Mouse (Mus musculus) CH12.LX (cell line): ENCODE measurements around the gene Fasn. TPM values are rescaled to one million over a fixed set of nuclear protein-coding genes. Genes with fewer than 3 reads are reported as not detected.

Experiments
- DNase-seq: peaks from one replicate; pipeline ENCODE4 v3.0.0-alpha.2; 2013; ENCODE audit errors: extremely low read depth
- H3K27ac ChIP-seq: 2 replicates; pipeline ENCODE4 v1.5.1; 2012; ENCODE audit warnings: low read depth, mild to moderate bottlenecking, control low read depth, moderate library complexity; ENCODE audit not compliant: insufficient read depth
- H3K27me3 ChIP-seq: replicated peaks from 2 replicates; pipeline ENCODE3; 2012; ENCODE audit warnings: inconsistent platforms
- H3K36me3 ChIP-seq, 2 experiments: replicated peaks in 1 of 2; 2 replicates each; pipeline versions ENCODE3 to v1.6.1; 2012; ENCODE audit warnings: inconsistent platforms in 1 of 2, low read length in 1 of 2, mild to moderate bottlenecking in 1 of 2, mixed read lengths in 1 of 2, moderate library complexity in 1 of 2; ENCODE audit not compliant: control insufficient read depth in 1 of 2, insufficient read depth in 1 of 2
- H3K4me1 ChIP-seq, 2 experiments: 2 replicates each; pipeline ENCODE4 v1.6.1; 2012; ENCODE audit warnings: inconsistent platforms in 1 of 2, moderate library complexity in 1 of 2; ENCODE audit not compliant: insufficient read depth in 2 of 2, control insufficient read depth in 1 of 2
- H3K4me2 ChIP-seq: 2 replicates; pipeline ENCODE4 v1.6.1; 2012; ENCODE audit warnings: low read depth, mild to moderate bottlenecking, control low read depth; ENCODE audit not compliant: poor library complexity, insufficient read depth, severe bottlenecking
- H3K4me3 ChIP-seq, 3 experiments: fragments of 150-350 bp in 1 of 3; sonication (generic) in 1 of 3; replicated peaks in 1 of 3; 2 replicates each; pipeline versions ENCODE3 to v1.5.1; 2011 to 2012; ENCODE audit warnings: low read depth in 2 of 3, low read length in 2 of 3, mild to moderate bottlenecking in 2 of 3, moderate library complexity in 2 of 3, control low read depth in 1 of 3, improper control_type of control experiment in 1 of 3, inconsistent platforms in 1 of 3, mixed read lengths in 1 of 3; ENCODE audit not compliant: poor library complexity in 1 of 3
- H3K79me2 ChIP-seq: replicated peaks from 2 replicates; pipeline ENCODE4 v1.6.1; 2012; ENCODE audit warnings: mild to moderate bottlenecking, moderate library complexity; ENCODE audit not compliant: control insufficient read depth, poor library complexity, insufficient read depth, severe bottlenecking; ENCODE audit errors: extremely low read depth
- H3K9ac ChIP-seq: 2 replicates; pipeline ENCODE4 v1.6.1; 2012; ENCODE audit warnings: low read depth, mild to moderate bottlenecking, control low read depth, moderate library complexity; ENCODE audit not compliant: insufficient read depth
- H3K9me3 ChIP-seq: replicated peaks from 2 replicates; pipeline ENCODE3; 2012; ENCODE audit warnings: low read length, inconsistent platforms, mixed read lengths
- CHD2 ChIP-seq: IDR thresholded peaks from 2 replicates; pipeline ENCODE4 v1.6.1; 2011; ENCODE audit warnings: low read length, improper control_type of control experiment
- E2F4 ChIP-seq: IDR thresholded peaks from 2 replicates; pipeline ENCODE4 v1.6.1; 2011; ENCODE audit warnings: low read depth, low read length, improper control_type of control experiment; ENCODE audit not compliant: insufficient replicate concordance
- ELF1 ChIP-seq: IDR thresholded peaks from 2 replicates; pipeline ENCODE4 v1.6.1; 2014; ENCODE audit warnings: low read depth, mild to moderate bottlenecking, inconsistent platforms, low read length, improper control_type of control experiment
- ETS1 ChIP-seq: conservative IDR thresholded peaks from 2 replicates; pipeline ENCODE4 v1.6.1; 2012; ENCODE audit warnings: low read depth, mild to moderate bottlenecking, inconsistent platforms, low read length, improper control_type of control experiment, moderate library complexity
- GABPA ChIP-seq: IDR thresholded peaks from 2 replicates; pipeline ENCODE4 v1.6.1; 2012; ENCODE audit warnings: low read depth, low read length, improper control_type of control experiment, inconsistent platforms; ENCODE audit not compliant: insufficient replicate concordance
- HCFC1 ChIP-seq: IDR thresholded peaks from 2 replicates; pipeline ENCODE4 v1.6.1; 2012; ENCODE audit warnings: low read depth, mild to moderate bottlenecking, inconsistent platforms, low read length, improper control_type of control experiment
- JUN ChIP-seq: IDR thresholded peaks from 2 replicates; pipeline ENCODE4 v1.6.1; 2011; ENCODE audit warnings: low read depth, mild to moderate bottlenecking, low read length, improper control_type of control experiment, moderate library complexity; ENCODE audit not compliant: insufficient read depth
- KAT2A ChIP-seq: IDR thresholded peaks from 2 replicates; pipeline ENCODE4 v1.6.1; 2012; ENCODE audit warnings: low read length, improper control_type of control experiment, inconsistent platforms; ENCODE audit not compliant: insufficient replicate concordance
- MAFK ChIP-seq: IDR thresholded peaks from 2 replicates; pipeline ENCODE4 v1.6.1; 2011; ENCODE audit warnings: low read length, improper control_type of control experiment; ENCODE audit not compliant: insufficient replicate concordance
- MAX ChIP-seq: IDR thresholded peaks from 2 replicates; pipeline ENCODE4 v1.6.1; 2011; ENCODE audit warnings: low read length, improper control_type of control experiment
- MXI1 ChIP-seq: IDR thresholded peaks from 2 replicates; pipeline ENCODE4 v1.6.1; 2011; ENCODE audit warnings: mild to moderate bottlenecking, low read depth, low read length, improper control_type of control experiment
- MYC ChIP-seq: IDR thresholded peaks from 2 replicates; pipeline ENCODE4 v1.6.1; 2011; ENCODE audit warnings: low read depth, mild to moderate bottlenecking, improper control_type of control experiment, low read length
- NELFE ChIP-seq: IDR thresholded peaks from 2 replicates; pipeline ENCODE4 v1.6.1; 2011; ENCODE audit warnings: low read depth, low read length, improper control_type of control experiment
- NRF1 ChIP-seq: IDR thresholded peaks from 2 replicates; pipeline ENCODE4 v1.6.1; 2014; ENCODE audit warnings: low read depth, mild to moderate bottlenecking, inconsistent platforms, low read length, improper control_type of control experiment, moderate library complexity
- POLR2A ChIP-seq: IDR thresholded peaks from 2 replicates; pipeline ENCODE4 v1.6.1; 2011; ENCODE audit warnings: low read depth, mild to moderate bottlenecking, improper control_type of control experiment, low read length
- POLR2AphosphoS2 ChIP-seq: IDR thresholded peaks from 2 replicates; pipeline ENCODE4 v1.6.1; 2011; ENCODE audit warnings: low read depth, low read length, improper control_type of control experiment
- TCF12 ChIP-seq: IDR thresholded peaks from 2 replicates; pipeline ENCODE4 v1.6.1; 2014; ENCODE audit warnings: low read depth, mild to moderate bottlenecking, inconsistent platforms, low read length, improper control_type of control experiment
- UBTF ChIP-seq: IDR thresholded peaks from 2 replicates; pipeline ENCODE4 v1.6.1; 2012; ENCODE audit warnings: low read depth, mild to moderate bottlenecking, inconsistent platforms, low read length, improper control_type of control experiment, moderate library complexity
- USF1 ChIP-seq: IDR thresholded peaks from 2 replicates; pipeline ENCODE4 v1.6.1; 2014; ENCODE audit warnings: low read depth, mild to moderate bottlenecking, inconsistent platforms, low read length, improper control_type of control experiment
- USF2 ChIP-seq: conservative IDR thresholded peaks from 2 replicates; pipeline ENCODE4 v1.6.1; 2011; ENCODE audit warnings: low read depth, low read length, improper control_type of control experiment
- ZKSCAN1 ChIP-seq: IDR thresholded peaks from 2 replicates; pipeline ENCODE4 v1.6.1; 2012; ENCODE audit warnings: low read depth, inconsistent platforms, low read length, improper control_type of control experiment, borderline replicate concordance
- ZMIZ1 ChIP-seq: IDR thresholded peaks from 2 replicates; pipeline ENCODE4 v1.6.1; 2012; ENCODE audit warnings: low read depth, mild to moderate bottlenecking, inconsistent platforms, low read length, improper control_type of control experiment
- ZNF384 ChIP-seq: IDR thresholded peaks from 2 replicates; pipeline ENCODE4 v1.6.1; 2012; ENCODE audit warnings: low read depth, low read length, improper control_type of control experiment, inconsistent platforms
- dilution Hi-C: fragments of 300-500 bp; cut with MboI; formaldehyde crosslinking; loops from 2 replicates; pipeline ENCODE4 v1.14.3; 2020; ENCODE audit warnings: low sequenced_read_pairs; ENCODE audit not compliant: extremely low pct_unique_long_range_greater_than_20kb, extremely low pct_ligation_motif_present
- in situ Hi-C: fragments of 300-500 bp; cut with MboI; formaldehyde crosslinking; loops from 3 replicates; pipeline ENCODE4 v1.14.3; 2019; ENCODE audit warnings: low sequenced_read_pairs, low pct_ligation_motif_present, low pct_unique_long_range_greater_than_20kb, mixed read lengths
- polyA plus RNA-seq: library from polyadenylated mRNA; unstranded; fragments of >175 nt; gene quantifications from 2 replicates; pipeline ENCODE4 v1.2.1, GENCODE M21; 2012; ENCODE audit warnings: low read depth; ENCODE audit not compliant: insufficient read length
- total RNA-seq, 2 experiments: library from RNA; depleted of rRNA; stranded (reverse); fragments of 300-350 nt in 1 of 2; fragments of >200 nt in 1 of 2; gene quantifications; 2 replicates each; pipeline ENCODE4 v1.2.3; 2012 to 2014

Gene Fasn
- total and polyA plus RNA-seq, 3 experiments: 116 to 300 (median 186) TPM

GRCm38 (mm10) chr11:120829757-120830532 is 5.6 kb upstream of the Fasn start:
- H3K4me3 ChIP-seq: no peak overlapping the region
- no peaks in the 10 kb centered on the region for H3K27me3 ChIP-seq
- H3K27ac ChIP-seq: no peak overlapping the region
- no peak overlapping the region for H3K9ac ChIP-seq
- no peaks in the 10 kb centered on the region for H3K9me3 ChIP-seq
- in situ Hi-C loops (no loop called here), dilution Hi-C loops (no loop called here)
- H3K4me1 ChIP-seq: peaks cover 16 to 29% of the 10 kb centered on the region in 2 experiments
- TF ChIP-seq ZKSCAN1 (no peak), POLR2AphosphoS2 (no peak), MYC (no peak), POLR2A (no peak), UBTF (no peak), USF1 (no peak), JUN (no peak), ETS1 (no peak), USF2 (no peak), MAFK (no peak), CHD2 (no peak), KAT2A (no peak), NRF1 (no peak)
- no peak for DNase-seq
- H3K79me2 ChIP-seq: no peaks in the 10 kb centered on the region
- no peak overlapping the region for H3K4me2 ChIP-seq
- H3K36me3 ChIP-seq: peaks cover 0 to 14% of the 10 kb centered on the region in 2 experiments

GRCm38 (mm10) chr11:120828416-120828815 is 4.1 kb upstream of the Fasn start:
- H3K4me3 ChIP-seq: no peak overlapping the region
- no peak overlapping the region for H3K9ac ChIP-seq
- no peak overlapping the region for H3K4me2 ChIP-seq
- in situ Hi-C loops: no loop called here
- H3K27ac ChIP-seq: no peak overlapping the region
- H3K27me3 ChIP-seq: no peaks in the 10 kb centered on the region
- no peaks in the 10 kb centered on the region for H3K9me3 ChIP-seq
- TF ChIP-seq HCFC1 (no peak), NELFE (no peak), MXI1 (no peak), ZNF384 (no peak), ELF1 (no peak), MAX (no peak), E2F4 (no peak), TCF12 (no peak), USF2 (no peak), NRF1 (no peak), ZMIZ1 (no peak), POLR2A (no peak), GABPA (no peak), POLR2AphosphoS2 (no peak)
- TF ChIP-seq, all 38 proteins: peak for 0
- dilution Hi-C loops: no loop called here
- no peak for DNase-seq
- peaks cover 16 to 32% of the 10 kb centered on the region in 2 experiments for H3K4me1 ChIP-seq
- H3K36me3 ChIP-seq: peaks cover 0 to 14% of the 10 kb centered on the region in 2 experiments
- peaks cover 1% of the 10 kb centered on the region; the same call in 1 of the 2 replicates for H3K79me2 ChIP-seq
